Mouse (Mus musculus) CH12.LX (cell line): ENCODE measurements at regions not wholly inside any gene's neighbourhood (a gene's known extent, or its start where the extent isn't known, plus 50 kb on each side); places are given as distances from the start of the nearest gene placed in this dataset.

Source experiments
- DNase-seq: peaks from one replicate; pipeline ENCODE4 v3.0.0-alpha.2; 2013; ENCODE audit errors: extremely low read depth
- H3K27ac ChIP-seq: 2 replicates; pipeline ENCODE4 v1.5.1; 2012; ENCODE audit warnings: low read depth, mild to moderate bottlenecking, control low read depth, moderate library complexity; ENCODE audit not compliant: insufficient read depth
- H3K27me3 ChIP-seq: replicated peaks from 2 replicates; pipeline ENCODE3; 2012; ENCODE audit warnings: inconsistent platforms
- H3K36me3 ChIP-seq, 2 experiments: replicated peaks in 1 of 2; 2 replicates each; pipeline versions ENCODE3 to v1.6.1; 2012; ENCODE audit warnings: inconsistent platforms in 1 of 2, low read length in 1 of 2, mild to moderate bottlenecking in 1 of 2, mixed read lengths in 1 of 2, moderate library complexity in 1 of 2; ENCODE audit not compliant: control insufficient read depth in 1 of 2, insufficient read depth in 1 of 2
- H3K4me1 ChIP-seq, 2 experiments: 2 replicates each; pipeline ENCODE4 v1.6.1; 2012; ENCODE audit warnings: inconsistent platforms in 1 of 2, moderate library complexity in 1 of 2; ENCODE audit not compliant: insufficient read depth in 2 of 2, control insufficient read depth in 1 of 2
- H3K4me2 ChIP-seq: 2 replicates; pipeline ENCODE4 v1.6.1; 2012; ENCODE audit warnings: low read depth, mild to moderate bottlenecking, control low read depth; ENCODE audit not compliant: poor library complexity, insufficient read depth, severe bottlenecking
- H3K4me3 ChIP-seq, 3 experiments: fragments of 150-350 bp in 1 of 3; sonication (generic) in 1 of 3; replicated peaks in 1 of 3; 2 replicates each; pipeline versions ENCODE3 to v1.5.1; 2011 to 2012; ENCODE audit warnings: low read depth in 2 of 3, low read length in 2 of 3, mild to moderate bottlenecking in 2 of 3, moderate library complexity in 2 of 3, control low read depth in 1 of 3, improper control_type of control experiment in 1 of 3, inconsistent platforms in 1 of 3, mixed read lengths in 1 of 3; ENCODE audit not compliant: poor library complexity in 1 of 3
- H3K79me2 ChIP-seq: replicated peaks from 2 replicates; pipeline ENCODE4 v1.6.1; 2012; ENCODE audit warnings: mild to moderate bottlenecking, moderate library complexity; ENCODE audit not compliant: control insufficient read depth, poor library complexity, insufficient read depth, severe bottlenecking; ENCODE audit errors: extremely low read depth
- H3K9ac ChIP-seq: 2 replicates; pipeline ENCODE4 v1.6.1; 2012; ENCODE audit warnings: low read depth, mild to moderate bottlenecking, control low read depth, moderate library complexity; ENCODE audit not compliant: insufficient read depth
- H3K9me3 ChIP-seq: replicated peaks from 2 replicates; pipeline ENCODE3; 2012; ENCODE audit warnings: low read length, inconsistent platforms, mixed read lengths
- BHLHE40 ChIP-seq: IDR thresholded peaks from 2 replicates; pipeline ENCODE4 v1.6.1; 2011; ENCODE audit warnings: mild to moderate bottlenecking, low read depth, low read length, improper control_type of control experiment
- CHD2 ChIP-seq: IDR thresholded peaks from 2 replicates; pipeline ENCODE4 v1.6.1; 2011; ENCODE audit warnings: low read length, improper control_type of control experiment
- CTCF ChIP-seq, 2 experiments: IDR thresholded peaks in 1 of 2; conservative IDR thresholded peaks in 1 of 2; 2 replicates each; pipeline ENCODE4 v1.5.1; 2011 to 2012; ENCODE audit warnings: low read depth in 2 of 2, low read length in 2 of 2, improper control_type of control experiment in 1 of 2, inconsistent platforms in 1 of 2, mild to moderate bottlenecking in 1 of 2, moderate library complexity in 1 of 2
- E2F4 ChIP-seq: IDR thresholded peaks from 2 replicates; pipeline ENCODE4 v1.6.1; 2011; ENCODE audit warnings: low read depth, low read length, improper control_type of control experiment; ENCODE audit not compliant: insufficient replicate concordance
- ELF1 ChIP-seq: IDR thresholded peaks from 2 replicates; pipeline ENCODE4 v1.6.1; 2014; ENCODE audit warnings: low read depth, mild to moderate bottlenecking, inconsistent platforms, low read length, improper control_type of control experiment
- EP300 ChIP-seq: IDR thresholded peaks from 2 replicates; pipeline ENCODE4 v1.6.1; 2011; ENCODE audit warnings: low read length, improper control_type of control experiment
- ETS1 ChIP-seq: conservative IDR thresholded peaks from 2 replicates; pipeline ENCODE4 v1.6.1; 2012; ENCODE audit warnings: low read depth, mild to moderate bottlenecking, inconsistent platforms, low read length, improper control_type of control experiment, moderate library complexity
- GABPA ChIP-seq: IDR thresholded peaks from 2 replicates; pipeline ENCODE4 v1.6.1; 2012; ENCODE audit warnings: low read depth, low read length, improper control_type of control experiment, inconsistent platforms; ENCODE audit not compliant: insufficient replicate concordance
- IRF4 ChIP-seq: IDR thresholded peaks from 2 replicates; pipeline ENCODE4 v1.6.1; 2014; ENCODE audit warnings: low read depth, mild to moderate bottlenecking, inconsistent platforms, low read length, improper control_type of control experiment
- JUND ChIP-seq: conservative IDR thresholded peaks from 2 replicates; pipeline ENCODE4 v1.6.1; 2011; ENCODE audit warnings: low read depth, low read length, improper control_type of control experiment
- KAT2A ChIP-seq: IDR thresholded peaks from 2 replicates; pipeline ENCODE4 v1.6.1; 2012; ENCODE audit warnings: low read length, improper control_type of control experiment, inconsistent platforms; ENCODE audit not compliant: insufficient replicate concordance
- MAX ChIP-seq: IDR thresholded peaks from 2 replicates; pipeline ENCODE4 v1.6.1; 2011; ENCODE audit warnings: low read length, improper control_type of control experiment
- MAZ ChIP-seq: IDR thresholded peaks from 2 replicates; pipeline ENCODE4 v1.6.1; 2012; ENCODE audit warnings: low read depth, mild to moderate bottlenecking, inconsistent platforms, low read length, improper control_type of control experiment, moderate library complexity
- MXI1 ChIP-seq: IDR thresholded peaks from 2 replicates; pipeline ENCODE4 v1.6.1; 2011; ENCODE audit warnings: mild to moderate bottlenecking, low read depth, low read length, improper control_type of control experiment
- NELFE ChIP-seq: IDR thresholded peaks from 2 replicates; pipeline ENCODE4 v1.6.1; 2011; ENCODE audit warnings: low read depth, low read length, improper control_type of control experiment
- PAX5 ChIP-seq: IDR thresholded peaks from 2 replicates; pipeline ENCODE4 v1.6.1; 2012; ENCODE audit warnings: low read length, inconsistent platforms, mixed read lengths
- POLR2A ChIP-seq: IDR thresholded peaks from 2 replicates; pipeline ENCODE4 v1.6.1; 2011; ENCODE audit warnings: low read depth, mild to moderate bottlenecking, improper control_type of control experiment, low read length
- POLR2AphosphoS2 ChIP-seq: IDR thresholded peaks from 2 replicates; pipeline ENCODE4 v1.6.1; 2011; ENCODE audit warnings: low read depth, low read length, improper control_type of control experiment
- RAD21 ChIP-seq: IDR thresholded peaks from 2 replicates; pipeline ENCODE4 v1.6.1; 2011; ENCODE audit warnings: low read depth, mild to moderate bottlenecking, low read length, improper control_type of control experiment, moderate library complexity
- SMC3 ChIP-seq: IDR thresholded peaks from 2 replicates; pipeline ENCODE4 v1.6.1; 2011; ENCODE audit warnings: low read depth, low read length, improper control_type of control experiment
- UBTF ChIP-seq: IDR thresholded peaks from 2 replicates; pipeline ENCODE4 v1.6.1; 2012; ENCODE audit warnings: low read depth, mild to moderate bottlenecking, inconsistent platforms, low read length, improper control_type of control experiment, moderate library complexity
- USF2 ChIP-seq: conservative IDR thresholded peaks from 2 replicates; pipeline ENCODE4 v1.6.1; 2011; ENCODE audit warnings: low read depth, low read length, improper control_type of control experiment
- ZC3H11A ChIP-seq: IDR thresholded peaks from 2 replicates; pipeline ENCODE4 v1.6.1; 2012; ENCODE audit warnings: low read depth, mild to moderate bottlenecking, inconsistent platforms, low read length, improper control_type of control experiment
- ZKSCAN1 ChIP-seq: IDR thresholded peaks from 2 replicates; pipeline ENCODE4 v1.6.1; 2012; ENCODE audit warnings: low read depth, inconsistent platforms, low read length, improper control_type of control experiment, borderline replicate concordance
- ZMIZ1 ChIP-seq: IDR thresholded peaks from 2 replicates; pipeline ENCODE4 v1.6.1; 2012; ENCODE audit warnings: low read depth, mild to moderate bottlenecking, inconsistent platforms, low read length, improper control_type of control experiment
- ZNF384 ChIP-seq: IDR thresholded peaks from 2 replicates; pipeline ENCODE4 v1.6.1; 2012; ENCODE audit warnings: low read depth, low read length, improper control_type of control experiment, inconsistent platforms
- dilution Hi-C: fragments of 300-500 bp; cut with MboI; formaldehyde crosslinking; loops from 2 replicates; pipeline ENCODE4 v1.14.3; 2020; ENCODE audit warnings: low sequenced_read_pairs; ENCODE audit not compliant: extremely low pct_unique_long_range_greater_than_20kb, extremely low pct_ligation_motif_present
- in situ Hi-C: fragments of 300-500 bp; cut with MboI; formaldehyde crosslinking; loops from 3 replicates; pipeline ENCODE4 v1.14.3; 2019; ENCODE audit warnings: low sequenced_read_pairs, low pct_ligation_motif_present, low pct_unique_long_range_greater_than_20kb, mixed read lengths

DNA sequence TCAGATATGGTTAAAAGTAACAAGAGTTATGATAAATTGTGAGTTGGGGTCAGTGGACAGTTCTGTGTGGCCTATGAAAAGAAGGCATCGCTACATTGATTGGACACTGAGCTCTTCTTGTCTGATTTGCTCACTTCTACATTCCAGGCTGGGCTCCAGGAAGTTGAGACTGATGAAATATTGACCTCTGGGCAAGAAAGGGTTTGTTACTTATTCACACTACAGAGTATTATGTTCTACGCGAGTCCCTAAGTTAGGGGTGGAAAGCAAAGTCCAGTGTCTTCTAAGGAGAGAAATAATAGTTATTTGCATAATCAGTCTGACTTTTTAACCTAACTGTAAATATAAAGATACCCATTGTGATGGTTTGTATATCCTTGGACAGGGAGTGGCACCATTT is 397.0 kb upstream of the Ubash3b start:
- no peaks in the 10 kb centered on the region for H3K79me2 ChIP-seq
- H3K4me1 ChIP-seq = peaks cover 0 to 4% of the 10 kb centered on the region in 2 experiments; a peak in 1 of 4 replicates
- no peak overlapping the region for H3K4me2 ChIP-seq
- no peak overlapping the region for H3K4me3 ChIP-seq
- no peaks in the 10 kb centered on the region for H3K36me3 ChIP-seq
- dilution Hi-C loops (no loop called here), in situ Hi-C loops (no loop called here)
- TF ChIP-seq BHLHE40 = no peak
- no peak for TF ChIP-seq UBTF
- TF ChIP-seq CHD2 = no peak
- TF ChIP-seq GABPA = no peak
- no peak for TF ChIP-seq NELFE
- no peak for TF ChIP-seq ZMIZ1
- TF ChIP-seq CTCF (conservative IDR thresholded peaks at IDR 0.05 in 1 of 2, IDR thresholded peaks at IDR 0.05 in 1 of 2; ENCODE audit: low read depth in 2 of 2, low read length in 2 of 2) = no peak
- no peak for TF ChIP-seq POLR2AphosphoS2
- no peak for TF ChIP-seq SMC3
- TF ChIP-seq ETS1 = no peak
- no peak for TF ChIP-seq KAT2A
- no peak for TF ChIP-seq RAD21
- TF ChIP-seq ZKSCAN1 = no peak
- TF ChIP-seq ELF1 = no peak
- no peak for TF ChIP-seq EP300
- TF ChIP-seq POLR2A = no peak
- TF ChIP-seq ZNF384 = no peak
- no peaks in the 10 kb centered on the region for H3K27me3 ChIP-seq
- H3K9me3 ChIP-seq = no peaks in the 10 kb centered on the region
- no peak overlapping the region for H3K27ac ChIP-seq
- no peak for DNase-seq
- no peak overlapping the region for H3K9ac ChIP-seq

- Histone ChIP-seq H3K4me3 (no peak overlapping the region), H3K9me3 (no peaks in the 10 kb centered on the region), H3K36me3 (no peaks in the 10 kb centered on the region), H3K27me3 (no peaks in the 10 kb centered on the region), H3K4me1 (peaks cover 0 to 4% of the 10 kb centered on the region in 2 experiments; a peak in 1 of 4 replicates), H3K9ac (no peak overlapping the region)
- dilution Hi-C loops (no loop called here), in situ Hi-C loops (no loop called here)
- TF ChIP-seq ELF1 (no peak), MAZ (no peak), ZC3H11A (no peak), ZKSCAN1 (no peak), PAX5 (no peak), POLR2AphosphoS2 (no peak), MXI1 (no peak), JUND (no peak), IRF4 (no peak), E2F4 (no peak), USF2 (no peak), RAD21 (no peak), EP300 (no peak), MAX (no peak)
- TF ChIP-seq, all 38 proteins: peak for 0
- Histone ChIP-seq H3K4me2 (no peak overlapping the region), H3K27ac (no peak overlapping the region), H3K79me2 (no peaks in the 10 kb centered on the region)
- DNase-seq = no peak
Measured at GRCm38 (mm10) chr9:41556888-41557287, 395.4 kb upstream of the Ubash3b start.
